Mouse (Mus musculus) lung, embryonic 16.5 days (tissue): ENCODE measurements at regions not wholly inside any gene's neighbourhood (a gene's known extent, or its start where the extent isn't known, plus 50 kb on each side); places are given as distances from the start of the nearest gene placed in this dataset.
A peak's percentile ranks its signal among the peaks of the same experiment; 100 is the strongest.

Experiments
- ATAC-seq: fragments of 200-750 bp; cut with Nextera tagmentation; 2 replicates; pipeline ENCODE4 v1.8.0; 2017; ENCODE audit warnings: low read depth, mild to moderate bottlenecking, moderate library complexity
- H3K27ac ChIP-seq: fragments of 300-500 bp; sonication (generic); 2 replicates; pipeline ENCODE4 v1.5.1; 2014; ENCODE audit warnings: mild to moderate bottlenecking, control low read depth, low read length
- H3K27me3 ChIP-seq: fragments of 300-500 bp; sonication (generic); 2 replicates; pipeline ENCODE4 v1.6.1; 2014; ENCODE audit warnings: low read depth, low read length, mixed read lengths; ENCODE audit not compliant: control insufficient read depth, insufficient read depth
- H3K36me3 ChIP-seq: fragments of 300-500 bp; sonication (generic); 2 replicates; pipeline ENCODE4 v1.6.1; 2014; ENCODE audit warnings: low read length; ENCODE audit not compliant: control insufficient read depth, insufficient read depth
- H3K4me1 ChIP-seq: fragments of 300-500 bp; sonication (generic); replicated peaks from 2 replicates; pipeline ENCODE4 v1.6.1; 2014; ENCODE audit warnings: low read length, mixed read lengths; ENCODE audit not compliant: control insufficient read depth, insufficient read depth
- H3K4me2 ChIP-seq: fragments of 300-500 bp; sonication (generic); 2 replicates; pipeline ENCODE4 v1.6.1; 2014; ENCODE audit warnings: low read depth, low read length, control low read depth
- H3K4me3 ChIP-seq: fragments of 300-500 bp; sonication (generic); 2 replicates; pipeline ENCODE4 v1.5.1; 2014; ENCODE audit warnings: mild to moderate bottlenecking, low read length, control low read depth
- H3K9ac ChIP-seq: fragments of 300-500 bp; sonication (generic); 2 replicates; pipeline ENCODE4 v1.6.1; 2014; ENCODE audit warnings: low read length, control low read depth
- H3K9me3 ChIP-seq: fragments of 300-500 bp; sonication (generic); 2 replicates; pipeline ENCODE4 v1.6.1; 2016; ENCODE audit warnings: low read length; ENCODE audit not compliant: control insufficient read depth
- WGBS: fragments of 180-500 bp; shearing (Covaris S2); extraction: QIAGEN DNeasy Blood & Tissue Kit; methylation state at CpG from one replicate; pipeline ENCODE4 v1.1.7; 2014; 5-methylcytosine and 5-hydroxymethylcytosine counted together

- no peak overlapping the region for H3K9ac ChIP-seq
- H3K36me3 ChIP-seq: no peaks in the 10 kb centered on the region
- peak; percentile 69 for ATAC-seq
- no peaks in the 10 kb centered on the region for H3K27me3 ChIP-seq
- H3K4me2 ChIP-seq: no peak overlapping the region
- 59% methylated on average over 3 of the region's 3 CpGs for WGBS
- H3K27ac ChIP-seq: no peak overlapping the region
- H3K9me3 ChIP-seq: no peaks in the 10 kb centered on the region
- H3K4me3 ChIP-seq: no peak overlapping the region
- H3K4me1 ChIP-seq: peaks cover 3% of the 10 kb centered on the region; the same call in 1 of the 2 replicates
Measured at GRCm38 (mm10) chr5:54200032-54200431, 201.7 kb downstream of the Stim2 start.

GRCm38 (mm10) chr5:54200587-54200986 lies 202.3 kb downstream of the Stim2 start:
- Histone ChIP-seq H3K36me3 (no peaks in the 10 kb centered on the region), H3K4me3 (no peak overlapping the region), H3K9me3 (no peaks in the 10 kb centered on the region), H3K27ac (no peak overlapping the region), H3K4me1 (peaks cover 3% of the 10 kb centered on the region; the same call in 1 of the 2 replicates), H3K4me2 (no peak overlapping the region), H3K9ac (no peak overlapping the region), H3K27me3 (no peaks in the 10 kb centered on the region)
- 82% methylated on average over 5 of the region's 5 CpGs for WGBS
- ATAC-seq: no peak

- Histone ChIP-seq H3K4me1 (no peaks in the 10 kb centered on the region), H3K36me3 (no peaks in the 10 kb centered on the region), H3K9ac (no peak overlapping the region), H3K4me2 (no peak overlapping the region), H3K27me3 (no peaks in the 10 kb centered on the region), H3K9me3 (no peaks in the 10 kb centered on the region), H3K27ac (no peak overlapping the region), H3K4me3 (no peak overlapping the region)
- ATAC-seq: no peak
Measured at GRCm38 (mm10) chr5:54211457-54211856, 213.2 kb downstream of the Stim2 start.

GRCm38 (mm10) chr5:54212038-54212589 lies 213.8 kb downstream of the Stim2 start:
- 50% methylated on average over 5 of the region's 5 CpGs for WGBS
- Histone ChIP-seq H3K9ac (no peak overlapping the region), H3K4me2 (no peak overlapping the region)

GRCm38 (mm10) chr5:54225031-54225430 lies 226.7 kb downstream of the Stim2 start:
- H3K4me2 ChIP-seq: no peak overlapping the region
- H3K9ac ChIP-seq: no peak overlapping the region
- ATAC-seq: no peak
- H3K27me3 ChIP-seq: no peaks in the 10 kb centered on the region
- H3K9me3 ChIP-seq: no peaks in the 10 kb centered on the region
- H3K4me3 ChIP-seq: no peak overlapping the region
- no peaks in the 10 kb centered on the region for H3K4me1 ChIP-seq
- no peaks in the 10 kb centered on the region for H3K36me3 ChIP-seq
- H3K27ac ChIP-seq: no peak overlapping the region

More at GRCm38 (mm10) chr5:54212038-54212589, 213.8 kb downstream of the Stim2 start:
- no peaks in the 10 kb centered on the region for H3K27me3 ChIP-seq
- H3K4me1 ChIP-seq: no peaks in the 10 kb centered on the region
- no peak for ATAC-seq
- H3K36me3 ChIP-seq: no peaks in the 10 kb centered on the region
- no peaks in the 10 kb centered on the region for H3K9me3 ChIP-seq
- no peak overlapping the region for H3K27ac ChIP-seq
- no peak overlapping the region for H3K4me3 ChIP-seq

- Histone ChIP-seq H3K9ac (no peak overlapping the region), H3K4me3 (no peak overlapping the region), H3K27me3 (no peaks in the 10 kb centered on the region), H3K4me1 (no peaks in the 10 kb centered on the region), H3K9me3 (no peaks in the 10 kb centered on the region), H3K4me2 (no peak overlapping the region), H3K36me3 (no peaks in the 10 kb centered on the region), H3K27ac (no peak overlapping the region)
- WGBS: 60% methylated on average over 1 of the region's 1 CpGs
- no peak for ATAC-seq
Measured at GRCm38 (mm10) chr5:54234580-54234979, 236.3 kb downstream of the Stim2 start.

GRCm38 (mm10) chr5:54235226-54235625 lies 236.9 kb downstream of the Stim2 start:
- H3K4me3 ChIP-seq: no peak overlapping the region
- no peak for ATAC-seq
- H3K4me2 ChIP-seq: no peak overlapping the region
- H3K27me3 ChIP-seq: no peaks in the 10 kb centered on the region
- H3K9me3 ChIP-seq: no peaks in the 10 kb centered on the region
- H3K36me3 ChIP-seq: no peaks in the 10 kb centered on the region
- WGBS: 53% methylated on average over 6 of the region's 6 CpGs
- H3K9ac ChIP-seq: no peak overlapping the region
- H3K27ac ChIP-seq: no peak overlapping the region
- H3K4me1 ChIP-seq: no peaks in the 10 kb centered on the region

- 84% methylated on average over 2 of the region's 2 CpGs for WGBS
- no peaks in the 10 kb centered on the region for H3K27me3 ChIP-seq
Measured at GRCm38 (mm10) chr5:54237226-54237625, 238.9 kb downstream of the Stim2 start.

GRCm38 (mm10) chr5:54238646-54239167 lies 240.4 kb downstream of the Stim2 start:
- Histone ChIP-seq H3K36me3 (no peaks in the 10 kb centered on the region), H3K27me3 (no peaks in the 10 kb centered on the region), H3K4me3 (no peak overlapping the region), H3K9me3 (no peaks in the 10 kb centered on the region), H3K4me1 (no peaks in the 10 kb centered on the region), H3K9ac (no peak overlapping the region), H3K4me2 (no peak overlapping the region), H3K27ac (no peak overlapping the region)
- WGBS: 69% methylated on average over 3 of the region's 3 CpGs
- ATAC-seq: no peak

More at GRCm38 (mm10) chr5:54237226-54237625, 238.9 kb downstream of the Stim2 start:
- H3K36me3 ChIP-seq: no peaks in the 10 kb centered on the region
- no peak overlapping the region for H3K9ac ChIP-seq
- no peak overlapping the region for H3K4me3 ChIP-seq
- no peak overlapping the region for H3K4me2 ChIP-seq
- no peak overlapping the region for H3K27ac ChIP-seq
- no peaks in the 10 kb centered on the region for H3K4me1 ChIP-seq
- H3K9me3 ChIP-seq: no peaks in the 10 kb centered on the region
- ATAC-seq: no peak

GRCm38 (mm10) chr5:54239586-54239985 lies 241.3 kb downstream of the Stim2 start:
- 79% methylated on average over 3 of the region's 3 CpGs for WGBS
- no peak overlapping the region for H3K4me2 ChIP-seq
- no peak overlapping the region for H3K9ac ChIP-seq
- no peaks in the 10 kb centered on the region for H3K4me1 ChIP-seq
- no peaks in the 10 kb centered on the region for H3K9me3 ChIP-seq
- H3K27me3 ChIP-seq: no peaks in the 10 kb centered on the region
- no peak for ATAC-seq
- H3K36me3 ChIP-seq: no peaks in the 10 kb centered on the region
- no peak overlapping the region for H3K27ac ChIP-seq
- no peak overlapping the region for H3K4me3 ChIP-seq
